Mouse (Mus musculus) midbrain, embryonic 15.5 days (tissue): Measurements from ENCODE around the gene Cdk2ap2. TPM values are rescaled to one million over a fixed set of nuclear protein-coding genes. Genes with fewer than 3 reads are reported as not detected.

Experiments
- ATAC-seq: fragments of 200-750 bp; cut with Nextera tagmentation; replicated peaks from 2 replicates; pipeline ENCODE4 v1.8.0; 2017; ENCODE audit warnings: moderate TSS enrichment
- H3K27ac ChIP-seq: fragments of 300-500 bp; sonication (generic); 2 replicates; pipeline ENCODE4 v1.5.1; 2015; ENCODE audit warnings: mild to moderate bottlenecking, inconsistent platforms
- H3K27me3 ChIP-seq: fragments of 300-500 bp; sonication (generic); replicated peaks from 2 replicates; pipeline ENCODE4 v1.6.1; 2015; ENCODE audit warnings: inconsistent platforms
- H3K36me3 ChIP-seq: fragments of 300-500 bp; sonication (generic); replicated peaks from 2 replicates; pipeline ENCODE4 v1.6.1; 2015; ENCODE audit warnings: inconsistent platforms
- H3K4me1 ChIP-seq: fragments of 300-500 bp; sonication (generic); 2 replicates; pipeline ENCODE4 v1.6.1; 2015; ENCODE audit warnings: inconsistent platforms
- H3K4me2 ChIP-seq: fragments of 300-500 bp; sonication (generic); 2 replicates; pipeline ENCODE4 v1.6.1; 2015; ENCODE audit warnings: inconsistent platforms, mild to moderate bottlenecking, moderate library complexity
- H3K4me3 ChIP-seq: fragments of 300-500 bp; sonication (generic); 2 replicates; pipeline ENCODE4 v1.5.1; 2015; ENCODE audit warnings: mild to moderate bottlenecking, inconsistent platforms
- H3K9ac ChIP-seq: fragments of 300-500 bp; sonication (generic); 2 replicates; pipeline ENCODE4 v1.6.1; 2015; ENCODE audit warnings: mild to moderate bottlenecking, inconsistent platforms
- H3K9me3 ChIP-seq: fragments of 300-500 bp; sonication (generic); 2 replicates; pipeline ENCODE4 v1.6.1; 2016; ENCODE audit warnings: inconsistent platforms
- WGBS: fragments of 180-500 bp; shearing (Covaris S2); methylation state at CpG from one replicate; pipeline ENCODE4 v1.1.7; 2015; ENCODE audit warnings: mixed read lengths; 5-methylcytosine and 5-hydroxymethylcytosine counted together
- polyA plus RNA-seq: library from polyadenylated mRNA; unstranded; fragments of >200 nt; fragmentation: Nextera tagmentation; extraction: Ambion mirVana; gene quantifications from 2 replicates; pipeline ENCODE4 v1.2.1, GENCODE M21; 2015

Gene Cdk2ap2
- polyA plus RNA-seq, 1 experiment from 2014 or later = 92.3 TPM

GRCm38 (mm10) chr19:4147782-4148490 lies 51.0 kb downstream of the Cdk2ap2 start:
- ATAC-seq = peak; percentile 26; the same call in 1 of the 2 replicates
- peak overlapping the region; percentile 77 for H3K4me2 ChIP-seq
- WGBS = 30% methylated on average over 9 of the region's 9 CpGs
- H3K4me1 ChIP-seq = peaks cover 22% of the 10 kb centered on the region
- 0 out of 2 replicates have a peak, but pooled peaks cover 7% of the 10 kb centered on the region for H3K36me3 ChIP-seq
- H3K9ac ChIP-seq = peak overlapping the region; percentile 91
- H3K27me3 ChIP-seq = no peaks in the 10 kb centered on the region
- peak overlapping the region; percentile 75 for H3K27ac ChIP-seq
- H3K9me3 ChIP-seq = no peaks in the 10 kb centered on the region
- peak overlapping the region; percentile 93 for H3K4me3 ChIP-seq

GRCm38 (mm10) chr19:4148491-4148806 lies 51.5 kb downstream of the Cdk2ap2 start, which contains the start of gene Coro1b:
Gene Coro1b, plus strand, starts transcription at chr19:4148619.
- H3K9ac ChIP-seq = peak within 1 kb of the TSS; percentile 91
- 0 out of 2 replicates have a peak, but pooled peaks cover 7% of the 10 kb centered on the region for H3K36me3 ChIP-seq
- peak within 1 kb of the TSS; percentile 93 for H3K4me3 ChIP-seq
- ATAC-seq = peak; percentile 93
- H3K27me3 ChIP-seq = no peaks in the 10 kb centered on the region
- under 1% methylated on average over 32 of the region's 33 CpGs for WGBS
- peak within 1 kb of the TSS; percentile 77 for H3K4me2 ChIP-seq
- H3K4me1 ChIP-seq = peaks cover 22% of the 10 kb centered on the region
- no peaks in the 10 kb centered on the region for H3K9me3 ChIP-seq
- peak within 1 kb of the TSS; percentile 75 for H3K27ac ChIP-seq

Other genes with a start within 250 kb of the Cdk2ap2 start
- gene Chka, start 245.4 kb upstream of the Cdk2ap2 start, polyA plus RNA-seq = 65.6 and 66.3 TPM in 2 replicates
- gene Tcirg1, start 190.0 kb upstream of the Cdk2ap2 start, polyA plus RNA-seq = 12.7 and 14.6 TPM in 2 replicates
- 246 and 258 TPM in 2 replicates for gene Ndufs8, start 184.4 kb upstream of the Cdk2ap2 start, polyA plus RNA-seq
- gene Aldh3b1, start 167.4 kb upstream of the Cdk2ap2 start, polyA plus RNA-seq = 1.9 TPM in 2 replicates
- 11.7 and 11.8 TPM in 2 replicates for gene Unc93b1, start 162.0 kb upstream of the Cdk2ap2 start, polyA plus RNA-seq
- gene Aldh3b3, start 138.5 kb upstream of the Cdk2ap2 start, polyA plus RNA-seq = not detected in 2 replicates
- gene Aldh3b2, start 124.9 kb upstream of the Cdk2ap2 start, polyA plus RNA-seq = 0.43 and 0.67 TPM in 2 replicates
- gene Acy3, start 110.6 kb upstream of the Cdk2ap2 start, polyA plus RNA-seq = 1.7 and 2.2 TPM in 2 replicates
- gene Tbx10, start 104.4 kb upstream of the Cdk2ap2 start, polyA plus RNA-seq = not detected in 2 replicates
- gene Nudt8, start 96.6 kb upstream of the Cdk2ap2 start, polyA plus RNA-seq = 30.6 and 33.4 TPM in 2 replicates
- 6.5 and 8.3 TPM in 2 replicates for gene Gm49405, start 96.6 kb upstream of the Cdk2ap2 start, polyA plus RNA-seq
- 8.4 and 12.1 TPM in 2 replicates for gene Doc2g, start 93.9 kb upstream of the Cdk2ap2 start, polyA plus RNA-seq
- gene Ndufv1, start 84.4 kb upstream of the Cdk2ap2 start, polyA plus RNA-seq = 229 and 239 TPM in 2 replicates
- 513 and 520 TPM in 2 replicates for gene Gstp1, start 59.2 kb upstream of the Cdk2ap2 start, polyA plus RNA-seq
- 2.7 and 5.6 TPM in 2 replicates for gene Gstp2, start 51.2 kb upstream of the Cdk2ap2 start, polyA plus RNA-seq
- not detected in 2 replicates for gene Gstp3, start 37.6 kb upstream of the Cdk2ap2 start, polyA plus RNA-seq
- 0.22 TPM in 1 of 2 replicates, not detected in the other for gene Cabp2, start 15.6 kb upstream of the Cdk2ap2 start, polyA plus RNA-seq
- 97.7 and 102 TPM in 2 replicates for gene Pitpnm1, start 2.8 kb downstream of the Cdk2ap2 start, polyA plus RNA-seq
- gene Aip, start 28.7 kb downstream of the Cdk2ap2 start, polyA plus RNA-seq = 99.5 and 101 TPM in 2 replicates
- 0.04 TPM in 1 of 2 replicates, not detected in the other for gene Gpr152, start 42.6 kb downstream of the Cdk2ap2 start, polyA plus RNA-seq
- 0.22 and 0.28 TPM in 2 replicates for gene Cabp4, start 46.9 kb downstream of the Cdk2ap2 start, polyA plus RNA-seq
- 127 and 139 TPM in 2 replicates for gene Coro1b, start 51.4 kb downstream of the Cdk2ap2 start, polyA plus RNA-seq
- gene Ptprcap, start 56.4 kb downstream of the Cdk2ap2 start, polyA plus RNA-seq = 0.26 and 0.96 TPM in 2 replicates
- gene Rps6kb2, start 66.2 kb downstream of the Cdk2ap2 start, polyA plus RNA-seq = 60.1 and 60.7 TPM in 2 replicates
- gene Carns1, start 78.3 kb downstream of the Cdk2ap2 start, polyA plus RNA-seq = 5.9 and 6.9 TPM in 2 replicates
- gene Tbc1d10c, start 94.1 kb downstream of the Cdk2ap2 start, polyA plus RNA-seq = 0.38 and 0.93 TPM in 2 replicates
- 537 and 571 TPM in 2 replicates for gene Ppp1ca, start 94.9 kb downstream of the Cdk2ap2 start, polyA plus RNA-seq
- 23.7 and 24.9 TPM in 2 replicates for gene Rad9a, start 104.5 kb downstream of the Cdk2ap2 start, polyA plus RNA-seq
- gene Clcf1, start 117.1 kb downstream of the Cdk2ap2 start, polyA plus RNA-seq = 0.79 and 0.88 TPM in 2 replicates
- gene AC109138.7, start 117.2 kb downstream of the Cdk2ap2 start, polyA plus RNA-seq = not detected in 2 replicates
- gene Pold4, start 134.7 kb downstream of the Cdk2ap2 start, polyA plus RNA-seq = 20.4 and 20.6 TPM in 2 replicates
- gene Ssh3, start 172.0 kb downstream of the Cdk2ap2 start, polyA plus RNA-seq = 12.2 and 16.2 TPM in 2 replicates
- gene Ankrd13d, start 186.0 kb downstream of the Cdk2ap2 start, polyA plus RNA-seq = 53.9 and 57.1 TPM in 2 replicates
- gene Grk2, start 209.0 kb downstream of the Cdk2ap2 start, polyA plus RNA-seq = 28.2 and 29.6 TPM in 2 replicates